Mouse (Mus musculus) lung, embryonic 16.5 days (tissue): Measurements from ENCODE around the gene Ecel1. TPM values are rescaled to one million over a fixed set of nuclear protein-coding genes. Genes with fewer than 3 reads are reported as not detected.

Experiments used
- polyA plus RNA-seq: library from polyadenylated mRNA; unstranded; fragments of >200 nt; fragmentation: Nextera tagmentation; extraction: Ambion mirVana; gene quantifications from 2 replicates; pipeline ENCODE4 v1.2.1, GENCODE M21; 2015

Ecel1 gene
- polyA plus RNA-seq, 1 experiment from 2014 or later, result 0.92 TPM

Other genes starting within 250 kb of the Ecel1 start
- not detected in 2 replicates for gene Alppl2, start 66.6 kb downstream of the Ecel1 start, polyA plus RNA-seq
- 0.18 TPM in 1 of 2 replicates, not detected in the other for gene Alpi, start 54.9 kb downstream of the Ecel1 start, polyA plus RNA-seq
- gene Akp3, start 31.5 kb downstream of the Ecel1 start, polyA plus RNA-seq, result not detected in 2 replicates
- 0.09 TPM in 1 of 2 replicates, not detected in the other for gene Prss56, start 26.8 kb upstream of the Ecel1 start, polyA plus RNA-seq
- gene Chrnd, start 34.1 kb upstream of the Ecel1 start, polyA plus RNA-seq, result 0.26 and 0.48 TPM in 2 replicates
- 0.43 and 1.4 TPM in 2 replicates for gene Chrng, start 48.1 kb upstream of the Ecel1 start, polyA plus RNA-seq
- 141 and 146 TPM in 2 replicates for gene Eif4e2, start 57.4 kb upstream of the Ecel1 start, polyA plus RNA-seq
- gene Efhd1, start 107.8 kb upstream of the Ecel1 start, polyA plus RNA-seq, result 0.31 and 0.65 TPM in 2 replicates
- 47.2 and 48.9 TPM in 2 replicates for gene Gigyf2, start 170.5 kb upstream of the Ecel1 start, polyA plus RNA-seq
- gene Kcnj13, start 238.2 kb upstream of the Ecel1 start, polyA plus RNA-seq, result 7.6 and 10.1 TPM in 2 replicates